Mouse (Mus musculus): ENCODE results near the gene Chst15. TPM values are rescaled to one million over a fixed set of nuclear protein-coding genes. Genes with fewer than 3 reads are reported as not detected.

The Chst15 gene
- total RNA-seq (2023): 100 to 1,000 TPM; 102 to 103 TPM

GRCm38 (mm10) chr7:132317036-132317541, at the start of gene Chst15:
Gene Chst15 (minus strand): TSS chr7:132317228.

Other genes with a start within 250 kb of the Chst15 start
- not detected for gene Cpxm2, start 162.5 kb downstream of the Chst15 start, total RNA-seq (2023)

All from neutrophil, adult 59 days (primary cell).